Mouse (Mus musculus) C2C12 (cell line): ENCODE data around the gene Prickle2.

Experiments used
- CTCF ChIP-seq: IDR thresholded peaks from one replicate; pipeline ENCODE4 v1.5.1; 2011; ENCODE audit not compliant: control insufficient read depth, insufficient read depth, insufficient read length
- MAX ChIP-seq: IDR thresholded peaks from one replicate; pipeline ENCODE4 v1.6.1; 2011; ENCODE audit warnings: mild to moderate bottlenecking, control low read depth
- MYOD1 ChIP-seq: IDR thresholded peaks from one replicate; pipeline ENCODE4 v1.6.1; 2011; ENCODE audit warnings: low read depth; ENCODE audit not compliant: control insufficient read depth, insufficient read length

DNA sequence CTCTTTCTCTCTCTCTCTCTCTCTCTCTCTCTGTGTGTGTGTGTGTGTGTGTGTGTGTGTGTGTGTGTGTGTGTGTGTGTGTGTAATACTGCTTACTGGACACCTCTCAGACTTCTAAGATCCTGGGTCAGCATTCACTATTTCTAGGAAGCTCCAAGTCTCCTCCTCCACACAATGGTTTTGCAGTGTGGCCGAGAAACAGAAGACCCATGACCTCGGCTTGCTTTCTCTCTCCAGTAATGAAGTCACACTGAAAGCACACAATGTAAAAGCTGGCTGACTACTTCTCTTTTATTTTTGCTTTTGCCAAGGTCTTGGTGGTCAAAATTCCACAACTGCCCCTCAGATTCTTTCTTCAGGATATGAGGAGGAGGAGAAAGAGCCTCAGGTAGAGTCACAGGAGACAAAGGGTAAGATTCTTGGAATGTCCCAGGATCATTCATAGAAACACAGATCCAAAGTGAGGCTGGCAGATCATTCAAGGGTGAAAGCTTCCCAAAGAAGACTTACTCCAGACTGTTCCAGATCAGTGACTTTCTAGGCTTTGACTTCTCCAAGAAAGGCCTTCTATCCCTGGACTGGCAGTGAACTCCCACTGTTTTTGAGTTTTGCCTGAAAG, 93.7 kb downstream of the Prickle2 start:
- no peak for TF ChIP-seq CTCF
- TF ChIP-seq MYOD1, result no peak
- no peak for TF ChIP-seq MAX
